Mouse (Mus musculus) cortical plate, adult 2 months (tissue): ENCODE results near the gene Hmgcll1. TPM values are rescaled to one million over a fixed set of nuclear protein-coding genes. Genes with fewer than 3 reads are reported as not detected.

Experiments
- H3K27ac ChIP-seq: fragments of 200-500 bp; 2 replicates; pipeline ENCODE4 v1.5.1; 2012; ENCODE audit warnings: low read length, control low read depth, inconsistent platforms; ENCODE audit not compliant: insufficient read depth
- H3K4me1 ChIP-seq: fragments of 200-500 bp; 2 replicates; pipeline ENCODE4 v1.6.1; 2011; ENCODE audit warnings: low read length; ENCODE audit not compliant: control insufficient read depth, insufficient read depth
- H3K4me3 ChIP-seq: fragments of 200-500 bp; 2 replicates; pipeline ENCODE4 v1.5.1; 2011; ENCODE audit warnings: mild to moderate bottlenecking, low read length, control low read depth; ENCODE audit not compliant: insufficient read depth
- CTCF ChIP-seq: fragments of 200-500 bp; IDR thresholded peaks from 2 replicates; pipeline ENCODE4 v1.5.1; 2011; ENCODE audit warnings: mild to moderate bottlenecking, control low read depth, low read length; ENCODE audit not compliant: insufficient read depth; ENCODE audit errors: extremely low read depth
- POLR2A ChIP-seq: fragments of 200-500 bp; IDR thresholded peaks from 2 replicates; pipeline ENCODE4 v1.6.1; 2011; ENCODE audit warnings: mild to moderate bottlenecking, low read length, control low read depth; ENCODE audit not compliant: insufficient read depth; ENCODE audit errors: extremely low read depth
- polyA plus RNA-seq: library from polyadenylated mRNA; depleted of rRNA; stranded (reverse); fragments of >200 nt; gene quantifications from 2 replicates; pipeline ENCODE4 v1.2.3, GENCODE M21; 2012; rRNA removed

Hmgcll1 gene
- polyA plus RNA-seq: 13.5 and 14.2 TPM in 2 replicates

- peaks cover 2% of the 10 kb centered on the region; the same call in 1 of the 2 replicates for H3K4me1 ChIP-seq
- TF ChIP-seq CTCF (no peak), POLR2A (0 out of 2 replicates have a peak, but pooled peaks have one; percentile 18)
- peak within 1 kb of the TSS; percentile 57 for H3K4me3 ChIP-seq
- peak within 1 kb of the TSS; percentile 79 for H3K27ac ChIP-seq
Observed at GRCm38 (mm10) chr9:76014631-76015531, at the start of gene Hmgcll1. Hmgcll1 (plus strand) TSS chr9:76014855.

GRCm38 (mm10) chr9:75980097-75980496, 34.6 kb upstream of the Hmgcll1 start:
- no peak for TF ChIP-seq CTCF
- TF ChIP-seq POLR2A: no peak
- H3K4me1 ChIP-seq: no peaks in the 10 kb centered on the region
- no peak overlapping the region for H3K27ac ChIP-seq
- H3K4me3 ChIP-seq: no peak overlapping the region

GRCm38 (mm10) chr9:75981139-75981538, 33.5 kb upstream of the Hmgcll1 start:
- TF ChIP-seq POLR2A (no peak), CTCF (no peak)
- H3K4me1 ChIP-seq: no peaks in the 10 kb centered on the region
- no peak overlapping the region for H3K4me3 ChIP-seq
- no peak overlapping the region for H3K27ac ChIP-seq

DNA sequence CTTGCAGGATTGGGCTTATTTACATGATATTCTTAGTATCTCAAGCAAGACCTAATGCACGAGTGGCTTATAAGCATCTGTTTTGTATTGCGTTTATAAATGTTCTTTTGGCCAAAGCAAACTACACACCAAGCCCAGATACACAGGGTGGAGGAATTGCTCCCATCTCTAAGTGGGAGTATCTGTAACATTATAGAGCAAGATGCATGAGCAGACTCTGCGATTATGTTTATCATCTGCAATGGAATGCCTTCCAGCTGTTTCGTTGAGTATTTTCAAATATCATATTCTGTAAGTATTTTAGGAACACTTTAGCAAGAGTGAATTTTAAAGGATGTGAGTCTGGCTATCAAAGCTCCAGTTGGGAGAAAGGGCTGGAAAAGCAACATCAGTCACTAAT, 25.2 kb upstream of the Hmgcll1 start:
- Histone ChIP-seq H3K4me3 (no peak overlapping the region), H3K4me1 (no peaks in the 10 kb centered on the region), H3K27ac (no peak overlapping the region)
- TF ChIP-seq CTCF: no peak
- no peak for TF ChIP-seq POLR2A

GRCm38 (mm10) chr9:75998791-75999350, 15.8 kb upstream of the Hmgcll1 start:
- TF ChIP-seq CTCF (no peak), POLR2A (no peak)
- no peak overlapping the region for H3K4me3 ChIP-seq
- no peak overlapping the region for H3K27ac ChIP-seq
- H3K4me1 ChIP-seq: no peaks in the 10 kb centered on the region

- TF ChIP-seq CTCF (no peak), POLR2A (no peak)
- Histone ChIP-seq H3K4me1 (no peaks in the 10 kb centered on the region), H3K27ac (no peak overlapping the region), H3K4me3 (no peak overlapping the region)
Observed at GRCm38 (mm10) chr9:76000876-76001858, 13.5 kb upstream of the Hmgcll1 start.

DNA sequence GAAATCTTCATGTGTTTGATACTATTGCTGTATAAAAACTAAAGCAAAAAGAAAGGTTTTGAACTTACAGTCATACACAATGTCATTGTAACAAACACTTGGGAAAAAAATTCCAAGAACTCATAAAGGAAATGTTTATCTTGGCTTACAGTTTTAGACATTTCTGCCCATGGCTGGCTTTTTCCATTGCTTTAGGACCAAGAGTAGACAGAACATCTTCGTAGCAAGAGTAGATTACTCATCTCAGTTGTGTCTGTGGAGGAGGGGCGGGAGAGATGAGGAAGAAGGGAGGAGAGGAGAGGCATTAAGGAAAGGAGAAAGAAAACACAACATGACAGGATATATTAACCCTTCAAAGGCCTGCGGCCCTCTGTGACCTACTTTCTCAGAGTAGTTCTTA, 11.6 kb upstream of the Hmgcll1 start:
- TF ChIP-seq POLR2A (no peak), CTCF (no peak)
- H3K4me1 ChIP-seq: no peaks in the 10 kb centered on the region
- H3K4me3 ChIP-seq: no peak overlapping the region
- no peak overlapping the region for H3K27ac ChIP-seq

GRCm38 (mm10) chr9:76003637-76004036, 11.0 kb upstream of the Hmgcll1 start:
- no peak overlapping the region for H3K27ac ChIP-seq
- H3K4me3 ChIP-seq: no peak overlapping the region
- H3K4me1 ChIP-seq: no peaks in the 10 kb centered on the region
- TF ChIP-seq POLR2A: no peak

GRCm38 (mm10) chr9:76007342-76007970, 7.2 kb upstream of the Hmgcll1 start:
- H3K27ac ChIP-seq: no peak overlapping the region
- H3K4me1 ChIP-seq: no peaks in the 10 kb centered on the region
- H3K4me3 ChIP-seq: no peak overlapping the region
- no peak for TF ChIP-seq CTCF
- no peak for TF ChIP-seq POLR2A

DNA sequence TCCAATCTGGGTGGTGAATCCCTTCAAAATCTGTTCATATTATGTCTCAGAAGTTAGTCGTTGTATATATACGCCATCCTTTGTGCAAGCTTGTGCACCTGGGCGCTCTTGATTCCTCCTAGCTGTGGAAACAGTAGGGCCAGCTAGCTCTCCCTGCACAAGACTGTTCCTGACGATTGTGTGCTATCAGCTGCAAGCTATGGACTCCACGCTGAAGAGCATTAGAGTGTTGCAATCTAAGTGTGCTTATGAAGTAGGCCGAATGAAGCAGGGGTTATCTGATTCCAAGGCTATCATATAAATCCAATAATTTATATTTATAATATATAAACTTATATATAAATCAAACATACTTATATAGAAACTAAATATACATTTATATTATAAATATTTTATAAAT, 866 bp upstream of the Hmgcll1 start:
- no peak for TF ChIP-seq POLR2A
- no peak for TF ChIP-seq CTCF
- H3K4me3 ChIP-seq: no peak overlapping the region; the same call in 1 of the 2 replicates
- no peak overlapping the region for H3K27ac ChIP-seq

More for the DNA sequence above, 866 bp upstream of the Hmgcll1 start:
- peaks cover 2% of the 10 kb centered on the region; the same call in 1 of the 2 replicates for H3K4me1 ChIP-seq
